Mouse (Mus musculus): ENCODE data around the gene 1700022I11Rik. TPM values are rescaled to one million over a fixed set of nuclear protein-coding genes. Genes with fewer than 3 reads are reported as not detected.

The 1700022I11Rik gene
- polyA plus RNA-seq, 1 experiment from 2014 or later: 0.50 TPM

DNA sequence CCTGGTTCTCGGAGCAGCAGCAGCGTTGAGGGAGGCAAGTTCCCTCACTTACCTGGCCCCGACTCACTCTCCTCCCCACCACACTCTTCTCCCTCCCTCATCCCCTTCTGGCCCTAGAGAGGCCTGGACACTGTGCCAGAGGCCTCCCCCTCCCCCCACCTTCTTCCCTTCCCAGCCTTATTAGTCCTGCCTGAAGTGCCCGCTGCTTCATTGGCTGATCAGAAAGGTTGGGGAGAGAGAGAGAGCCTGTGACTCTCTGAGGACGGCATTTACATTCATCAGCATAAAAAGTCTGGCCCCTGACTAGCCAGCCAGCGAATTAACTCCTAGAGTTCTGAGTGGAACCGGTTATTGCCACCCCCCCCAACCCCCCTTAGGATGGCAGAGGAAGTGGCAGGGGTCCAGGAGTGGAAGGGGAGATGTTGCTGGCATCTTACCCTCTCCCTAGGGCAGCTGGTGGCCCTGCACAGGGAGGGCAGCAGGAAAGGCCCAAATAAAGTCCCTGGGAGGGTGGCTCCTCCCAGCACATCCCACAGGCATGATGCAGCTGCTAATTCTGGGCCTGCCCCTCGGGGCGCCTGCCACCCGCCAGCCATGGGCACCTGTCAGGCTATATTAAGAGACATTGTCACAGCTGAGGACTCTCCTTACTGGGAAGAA is 15.8 kb upstream of the 1700022I11Rik start:
- no peak for ATAC-seq (ENCODE audit: low FRiP score)

DNA sequence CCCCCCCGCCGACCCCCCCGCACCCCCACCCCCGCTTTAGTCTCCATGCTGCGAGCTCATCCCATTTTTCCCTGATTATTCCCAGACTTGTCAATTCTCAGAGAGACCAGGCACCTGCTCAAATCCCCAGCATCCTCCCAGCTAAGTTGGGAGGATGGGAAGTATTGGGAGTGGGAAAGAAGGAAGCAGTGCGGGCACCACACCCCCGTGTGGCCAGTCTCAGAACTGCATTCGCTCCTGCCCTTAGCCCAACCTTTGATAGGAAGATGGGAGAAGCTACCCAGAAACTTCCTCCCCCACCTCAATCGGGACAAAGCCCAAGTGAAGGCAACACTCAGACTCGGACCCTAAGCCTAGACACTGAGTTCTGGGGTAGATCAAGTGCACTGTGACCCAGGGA is 15.1 kb upstream of the 1700022I11Rik start:
- no peaks in the 10 kb centered on the region for H3K9me3 ChIP-seq (replicated peaks)
- peaks cover 32% of the 10 kb centered on the region for H3K36me3 ChIP-seq
- WGBS: 7% methylated on average over 10 of the region's 10 CpGs
- peak overlapping the region; percentile 94; the same call in 1 of the 2 replicates for H3K27ac ChIP-seq (replicated peaks)
- 0 out of 2 replicates have a peak overlapping the region, but pooled peaks have one; percentile 63 for H3K4me3 ChIP-seq (replicated peaks)
- H3K4me1 ChIP-seq: peaks cover 54% of the 10 kb centered on the region
- H3K9ac ChIP-seq (replicated peaks): no peak overlapping the region; the same call in 1 of the 2 replicates
- ATAC-seq (ENCODE audit: low FRiP score): no peak
- H3K4me2 ChIP-seq: peak overlapping the region; percentile 95
- H3K27me3 ChIP-seq (replicated peaks): no peaks in the 10 kb centered on the region

More for the DNA sequence above, 15.8 kb upstream of the 1700022I11Rik start:
- Histone ChIP-seq H3K36me3 (peaks cover 27% of the 10 kb centered on the region), H3K27me3 (replicated peaks) (no peaks in the 10 kb centered on the region), H3K9me3 (replicated peaks) (no peaks in the 10 kb centered on the region), H3K4me1 (peaks cover 61% of the 10 kb centered on the region), H3K27ac (replicated peaks) (peak overlapping the region; percentile 94), H3K4me2 (peak overlapping the region; percentile 95), H3K9ac (replicated peaks) (peak overlapping the region; percentile 87), H3K4me3 (replicated peaks) (peak overlapping the region; percentile 63)
- 13% methylated on average over 10 of the region's 10 CpGs for WGBS

DNA sequence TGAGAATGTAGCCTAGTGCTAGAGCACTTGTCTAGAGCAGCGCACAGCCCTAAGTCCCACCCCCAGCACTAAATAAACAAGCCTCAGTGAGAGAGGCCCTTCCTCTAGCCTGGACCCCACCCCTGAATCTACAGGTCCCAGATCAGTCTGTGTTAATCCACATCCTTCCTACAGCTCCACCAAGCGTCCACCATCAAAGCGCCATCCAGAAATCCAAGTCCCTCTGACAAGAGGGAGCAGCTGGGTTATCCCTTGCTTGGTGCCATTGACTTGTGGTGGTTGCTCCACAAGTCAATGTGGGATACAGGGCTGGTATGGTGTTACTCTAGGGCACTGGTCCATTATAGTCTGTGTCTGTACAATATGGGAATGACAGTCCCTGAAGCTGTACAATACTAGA is 14.2 kb upstream of the 1700022I11Rik start:
- ATAC-seq (ENCODE audit: low FRiP score): no peak
- peaks cover 32% of the 10 kb centered on the region for H3K36me3 ChIP-seq
- no peaks in the 10 kb centered on the region for H3K27me3 ChIP-seq (replicated peaks)
- peaks cover 51% of the 10 kb centered on the region for H3K4me1 ChIP-seq
- peak overlapping the region; percentile 95; the same call in 1 of the 2 replicates for H3K4me2 ChIP-seq
- no peak overlapping the region for H3K9ac ChIP-seq (replicated peaks)
- H3K4me3 ChIP-seq (replicated peaks): no peak overlapping the region
- 0 out of 2 replicates have a peak overlapping the region, but pooled peaks have one; percentile 54 for H3K27ac ChIP-seq (replicated peaks)
- 91% methylated on average over 3 of the region's 3 CpGs for WGBS
- H3K9me3 ChIP-seq (replicated peaks): no peaks in the 10 kb centered on the region

DNA sequence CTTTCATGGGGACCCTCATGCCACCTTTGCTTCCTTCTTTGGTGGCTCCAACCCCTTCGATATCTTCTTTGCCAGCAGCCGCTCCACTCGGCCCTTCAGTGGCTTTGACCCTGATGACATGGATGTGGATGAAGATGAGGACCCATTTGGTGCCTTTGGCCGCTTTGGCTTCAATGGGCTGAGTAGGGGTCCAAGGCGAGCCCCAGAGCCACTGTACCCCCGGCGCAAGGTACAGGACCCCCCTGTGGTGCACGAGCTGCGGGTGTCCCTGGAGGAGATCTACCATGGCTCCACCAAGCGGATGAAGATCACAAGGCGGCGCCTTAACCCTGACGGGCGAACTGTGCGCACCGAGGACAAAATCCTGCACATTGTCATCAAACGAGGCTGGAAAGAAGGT is 12.8 kb upstream of the 1700022I11Rik start:
- Histone ChIP-seq H3K9me3 (replicated peaks) (no peaks in the 10 kb centered on the region), H3K4me3 (replicated peaks) (no peak overlapping the region), H3K4me2 (no peak overlapping the region), H3K27ac (replicated peaks) (no peak overlapping the region), H3K9ac (replicated peaks) (no peak overlapping the region), H3K27me3 (replicated peaks) (no peaks in the 10 kb centered on the region), H3K36me3 (peaks cover 32% of the 10 kb centered on the region), H3K4me1 (peaks cover 38% of the 10 kb centered on the region)
- no peak for ATAC-seq (ENCODE audit: low FRiP score)
- 95% methylated on average over 17 of the region's 17 CpGs for WGBS

DNA sequence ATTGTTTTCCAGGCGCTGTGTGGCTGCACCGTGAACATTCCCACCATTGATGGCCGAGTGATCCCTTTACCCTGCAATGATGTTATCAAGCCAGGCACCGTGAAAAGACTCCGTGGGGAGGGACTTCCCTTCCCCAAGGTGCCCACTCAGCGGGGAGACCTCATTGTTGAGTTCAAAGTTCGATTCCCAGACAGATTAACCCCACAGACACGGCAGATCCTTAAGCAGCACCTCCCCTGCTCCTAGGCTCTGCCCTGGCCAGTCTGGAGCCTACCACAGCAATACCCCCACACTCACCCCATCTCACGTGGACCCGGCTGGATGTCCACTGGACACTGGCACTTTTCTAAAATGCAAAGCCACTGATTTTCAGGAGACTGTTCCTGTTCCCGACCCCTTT is 12.1 kb upstream of the 1700022I11Rik start:
- WGBS: 80% methylated on average over 11 of the region's 11 CpGs
- Histone ChIP-seq H3K27me3 (replicated peaks) (no peaks in the 10 kb centered on the region), H3K4me3 (replicated peaks) (no peak overlapping the region), H3K36me3 (peaks cover 32% of the 10 kb centered on the region), H3K4me2 (no peak overlapping the region), H3K9ac (replicated peaks) (no peak overlapping the region), H3K9me3 (replicated peaks) (no peaks in the 10 kb centered on the region), H3K4me1 (peaks cover 30% of the 10 kb centered on the region), H3K27ac (replicated peaks) (no peak overlapping the region)
- ATAC-seq (ENCODE audit: low FRiP score): no peak

DNA sequence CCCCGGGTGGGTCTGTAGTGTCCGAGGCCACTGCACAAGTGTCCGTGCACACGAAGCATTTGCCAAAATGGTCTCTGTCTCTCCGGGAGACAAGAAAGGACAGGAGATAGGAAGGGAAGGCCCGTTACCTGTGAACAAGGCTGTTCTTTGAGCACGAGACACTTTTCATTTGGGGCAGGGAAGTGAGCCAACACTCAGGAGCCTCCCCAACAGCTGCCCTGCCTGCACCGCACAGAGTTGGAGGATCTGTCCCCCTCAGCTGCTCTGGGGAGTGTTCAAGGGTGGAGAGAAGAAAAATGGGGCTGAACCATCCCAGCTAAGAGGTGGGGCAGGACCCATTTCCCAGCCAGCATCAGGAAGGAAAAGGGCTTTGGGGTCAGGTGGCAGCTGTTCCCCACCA is 11.4 kb upstream of the 1700022I11Rik start:
- no peak for ATAC-seq (ENCODE audit: low FRiP score)
- WGBS: 92% methylated on average over 8 of the region's 8 CpGs
- H3K4me3 ChIP-seq (replicated peaks): no peak overlapping the region

DNA sequence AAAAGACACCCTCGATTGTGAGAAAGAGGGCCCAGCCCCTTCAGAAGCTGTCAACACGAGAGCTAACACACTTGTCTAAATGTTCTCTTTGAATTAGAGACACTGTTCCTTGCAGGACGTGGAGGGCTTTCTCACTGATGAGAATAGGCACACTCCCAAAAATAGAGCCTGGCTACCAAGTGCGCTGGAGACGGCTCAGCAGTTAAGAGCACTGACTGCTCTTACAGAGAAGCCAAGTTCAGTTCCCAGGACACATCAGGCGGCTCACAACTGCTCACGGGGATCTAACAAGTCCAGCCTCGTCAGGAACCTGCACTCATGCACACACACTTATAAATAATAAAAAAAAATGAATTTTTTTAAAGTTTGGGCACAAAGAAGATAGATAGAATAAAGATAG is 10.5 kb upstream of the 1700022I11Rik start:
- H3K27ac ChIP-seq (replicated peaks): no peak overlapping the region
- no peaks in the 10 kb centered on the region for H3K27me3 ChIP-seq (replicated peaks)
- WGBS: 71% methylated on average over 8 of the region's 8 CpGs

More for the DNA sequence above, 11.4 kb upstream of the 1700022I11Rik start:
- peaks cover 32% of the 10 kb centered on the region for H3K36me3 ChIP-seq
- H3K27me3 ChIP-seq (replicated peaks): no peaks in the 10 kb centered on the region
- no peak overlapping the region for H3K4me2 ChIP-seq
- no peaks in the 10 kb centered on the region for H3K9me3 ChIP-seq (replicated peaks)
- no peak overlapping the region for H3K9ac ChIP-seq (replicated peaks)
- H3K4me1 ChIP-seq: peaks cover 24% of the 10 kb centered on the region
- H3K27ac ChIP-seq (replicated peaks): no peak overlapping the region

DNA sequence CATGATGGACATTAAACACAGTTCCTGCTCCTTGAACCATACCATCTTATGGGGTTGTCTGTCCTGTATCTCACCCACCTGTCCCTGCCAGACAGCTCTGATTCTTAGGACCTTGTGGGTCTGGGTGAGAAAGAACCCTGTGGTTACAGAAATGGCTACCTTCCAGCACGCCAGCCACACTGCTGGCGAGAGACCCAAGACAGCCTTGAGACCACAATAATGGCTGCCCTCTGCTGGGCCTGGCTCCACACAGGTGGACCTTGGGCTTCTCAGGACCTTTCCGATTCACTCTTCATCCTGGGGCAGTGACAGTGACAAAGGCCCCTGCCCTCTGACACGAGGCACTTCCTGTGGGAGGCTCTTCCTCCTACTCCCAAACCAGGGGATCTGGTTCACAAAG is 10.0 kb upstream of the 1700022I11Rik start:
- Histone ChIP-seq H3K9ac (replicated peaks) (no peak overlapping the region), H3K9me3 (replicated peaks) (no peaks in the 10 kb centered on the region), H3K4me1 (peaks cover 10% of the 10 kb centered on the region), H3K27ac (replicated peaks) (no peak overlapping the region), H3K27me3 (replicated peaks) (no peaks in the 10 kb centered on the region), H3K4me3 (replicated peaks) (no peak overlapping the region), H3K36me3 (peaks cover 32% of the 10 kb centered on the region), H3K4me2 (no peak overlapping the region)
- 73% methylated on average over 4 of the region's 4 CpGs for WGBS
- no peak for ATAC-seq (ENCODE audit: low FRiP score)

More for the DNA sequence above, 10.5 kb upstream of the 1700022I11Rik start:
- ATAC-seq (ENCODE audit: low FRiP score): no peak
- H3K9me3 ChIP-seq (replicated peaks): no peaks in the 10 kb centered on the region
- H3K9ac ChIP-seq (replicated peaks): no peak overlapping the region
- no peak overlapping the region for H3K4me2 ChIP-seq
- no peak overlapping the region for H3K4me3 ChIP-seq (replicated peaks)
- H3K4me1 ChIP-seq: peaks cover 14% of the 10 kb centered on the region
- peaks cover 32% of the 10 kb centered on the region for H3K36me3 ChIP-seq

DNA sequence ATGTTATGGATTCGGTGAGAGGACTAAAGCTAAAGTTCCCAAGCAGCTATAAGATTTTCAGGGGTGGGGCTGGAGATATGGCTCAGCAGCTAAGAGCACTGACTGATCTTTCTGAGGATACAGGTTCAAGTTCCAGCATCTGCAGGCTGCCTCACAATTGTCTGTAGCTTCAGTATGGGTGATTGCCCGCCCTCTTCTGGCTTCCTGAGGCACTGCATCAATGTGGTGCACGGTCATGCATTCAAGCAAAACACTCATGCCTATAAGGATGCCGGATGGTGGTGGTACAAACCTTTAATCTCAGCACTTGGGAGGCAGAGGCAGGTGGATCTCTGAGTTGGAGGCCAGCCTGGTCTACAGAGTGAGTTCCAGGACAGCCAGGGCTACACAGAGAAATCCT is 7.8 kb upstream of the 1700022I11Rik start:
- H3K4me3 ChIP-seq (replicated peaks): no peak overlapping the region
- no peak overlapping the region for H3K9ac ChIP-seq (replicated peaks)
- no peak for ATAC-seq (ENCODE audit: low FRiP score)
- H3K27me3 ChIP-seq (replicated peaks): no peaks in the 10 kb centered on the region
- peaks cover 8% of the 10 kb centered on the region for H3K4me1 ChIP-seq
- no peak overlapping the region for H3K27ac ChIP-seq (replicated peaks)
- 35% methylated on average over 4 of the region's 4 CpGs for WGBS
- H3K36me3 ChIP-seq: peaks cover 23% of the 10 kb centered on the region
- no peaks in the 10 kb centered on the region for H3K9me3 ChIP-seq (replicated peaks)
- no peak overlapping the region for H3K4me2 ChIP-seq

DNA sequence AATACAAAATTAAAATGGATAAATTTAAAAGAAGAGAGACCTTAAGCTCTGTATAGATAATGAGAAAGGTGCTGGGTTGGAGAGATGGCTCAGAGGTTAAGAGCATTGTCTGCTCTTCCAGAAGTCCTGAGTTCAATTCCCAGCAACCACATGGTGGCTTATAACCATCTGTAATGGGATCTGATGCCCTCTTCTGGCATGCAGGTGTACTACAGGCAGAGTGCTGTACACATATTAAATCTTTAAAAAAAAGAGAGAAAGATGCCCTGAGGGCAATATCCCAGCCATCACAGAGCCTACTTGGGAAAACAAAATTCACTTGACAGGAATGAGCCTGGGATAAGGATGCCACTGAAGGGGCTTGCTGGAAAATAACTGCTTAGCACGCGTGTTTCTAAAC is 5.9 kb upstream of the 1700022I11Rik start:
- H3K4me2 ChIP-seq: no peak overlapping the region
- ATAC-seq (ENCODE audit: low FRiP score): no peak
- H3K27ac ChIP-seq (replicated peaks): no peak overlapping the region
- H3K9ac ChIP-seq (replicated peaks): no peak overlapping the region
- H3K4me3 ChIP-seq (replicated peaks): no peak overlapping the region
- WGBS: 92% methylated on average over 2 of the region's 2 CpGs
- H3K4me1 ChIP-seq: peaks cover 8% of the 10 kb centered on the region
- H3K9me3 ChIP-seq (replicated peaks): no peaks in the 10 kb centered on the region
- H3K36me3 ChIP-seq: peaks cover 5% of the 10 kb centered on the region
- no peaks in the 10 kb centered on the region for H3K27me3 ChIP-seq (replicated peaks)

DNA sequence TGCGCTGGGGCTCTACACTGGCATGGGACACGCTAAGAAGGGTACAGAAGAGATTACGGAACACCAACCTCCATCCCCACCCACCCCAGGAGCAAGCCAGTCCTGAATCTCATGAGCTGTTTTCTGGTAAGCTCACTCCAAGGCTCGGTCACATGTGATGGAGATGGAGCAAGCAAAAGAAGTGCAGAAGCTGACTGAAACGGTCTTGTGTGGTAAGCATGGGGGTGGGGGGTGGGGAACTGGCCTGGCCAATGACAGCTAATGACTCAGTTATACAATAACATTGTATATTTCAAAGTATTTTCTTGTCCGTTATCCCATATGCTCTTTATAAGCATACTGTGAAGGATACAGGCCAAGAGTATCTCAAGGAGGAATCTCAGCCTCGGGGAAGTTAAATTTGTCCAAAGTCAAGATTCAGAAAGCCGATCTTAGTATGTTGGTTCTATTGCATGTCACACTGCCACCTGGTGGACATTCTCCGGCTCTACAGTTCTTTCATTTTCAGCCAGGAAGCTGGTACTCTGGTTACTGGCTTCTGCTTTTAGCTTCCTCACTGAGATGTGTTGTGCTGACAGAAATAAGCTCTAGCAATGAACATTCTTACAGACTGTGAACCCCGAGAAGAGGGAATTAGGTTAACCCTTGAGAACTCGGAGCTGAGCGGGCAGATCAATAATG is 4.2 kb upstream of the 1700022I11Rik start:
- Histone ChIP-seq H3K27ac (replicated peaks) (no peak overlapping the region), H3K4me1 (peaks cover 8% of the 10 kb centered on the region), H3K27me3 (replicated peaks) (no peaks in the 10 kb centered on the region), H3K4me2 (peak overlapping the region; percentile 43), H3K9me3 (replicated peaks) (no peaks in the 10 kb centered on the region), H3K36me3 (no peaks in the 10 kb centered on the region), H3K9ac (replicated peaks) (no peak overlapping the region), H3K4me3 (replicated peaks) (no peak overlapping the region)
- ATAC-seq (ENCODE audit: low FRiP score): peak; percentile 79
- 16% methylated on average over 12 of the region's 12 CpGs for WGBS

DNA sequence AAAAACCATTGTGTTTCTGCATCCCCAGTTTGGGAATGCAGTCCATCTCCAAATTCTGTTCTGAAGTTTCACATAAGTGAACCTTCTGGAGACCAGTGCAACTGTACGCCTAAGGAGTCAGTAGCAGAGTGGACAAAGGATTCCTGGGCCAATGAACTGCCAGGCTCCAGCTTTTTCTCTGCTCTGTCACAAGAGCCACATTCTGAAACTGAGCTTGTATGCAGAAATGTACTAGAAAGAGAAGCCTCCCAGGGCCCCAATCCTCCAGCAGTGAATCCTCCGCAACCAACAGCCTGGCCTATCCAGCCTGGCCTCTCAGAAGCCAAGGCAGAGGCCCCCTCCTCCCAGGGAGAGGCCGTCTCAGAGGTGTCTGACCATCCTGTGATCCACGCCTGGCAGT is 3.5 kb downstream of the 1700022I11Rik start:
- H3K9me3 ChIP-seq (replicated peaks): no peaks in the 10 kb centered on the region
- H3K4me3 ChIP-seq (replicated peaks): no peak overlapping the region
- ATAC-seq (ENCODE audit: low FRiP score): no peak
- no peak overlapping the region for H3K4me2 ChIP-seq
- no peaks in the 10 kb centered on the region for H3K27me3 ChIP-seq (replicated peaks)
- no peaks in the 10 kb centered on the region for H3K4me1 ChIP-seq
- 69% methylated on average over 4 of the region's 4 CpGs for WGBS
- H3K36me3 ChIP-seq: peaks cover 7% of the 10 kb centered on the region; the same call in 1 of the 2 replicates
- no peak overlapping the region for H3K27ac ChIP-seq (replicated peaks)
- no peak overlapping the region for H3K9ac ChIP-seq (replicated peaks)
